Mouse (Mus musculus) myocyte (in vitro differentiated cells): ENCODE results near the gene Gm20538.

ENCODE experiments used
- CEBPB ChIP-seq: IDR thresholded peaks from 2 replicates; pipeline ENCODE4 v1.6.1; 2011; ENCODE audit warnings: mild to moderate bottlenecking, moderate library complexity; ENCODE audit not compliant: poor library complexity, insufficient read depth, severe bottlenecking
- E2F4 ChIP-seq: IDR thresholded peaks from one replicate; pipeline ENCODE4 v1.6.1; 2011; ENCODE audit warnings: mild to moderate bottlenecking, control low read depth, moderate library complexity; ENCODE audit not compliant: insufficient read depth
- MAX ChIP-seq: IDR thresholded peaks from one replicate; pipeline ENCODE4 v1.6.1; 2011; ENCODE audit warnings: low read depth, mild to moderate bottlenecking, control low read depth
- MYOD1 ChIP-seq, 3 experiments: IDR thresholded peaks; one replicate each; pipeline ENCODE4 v1.6.1; 2011; ENCODE audit warnings: control low read depth in 2 of 3, low read depth in 2 of 3, mild to moderate bottlenecking in 2 of 3, moderate library complexity in 1 of 3; ENCODE audit not compliant: insufficient read length in 2 of 3, control insufficient read depth in 1 of 3
- MYOG ChIP-seq, 3 experiments: IDR thresholded peaks; one replicate each; pipeline ENCODE4 v1.6.1; 2011; ENCODE audit warnings: control low read depth in 2 of 3, low read depth in 2 of 3, mild to moderate bottlenecking in 2 of 3; ENCODE audit not compliant: insufficient read length in 2 of 3, control insufficient read depth in 1 of 3, insufficient read depth in 1 of 3
- POLR2A ChIP-seq: IDR thresholded peaks from one replicate; pipeline ENCODE4 v1.6.1; 2011; ENCODE audit warnings: low read depth, mild to moderate bottlenecking, control low read depth, moderate library complexity; ENCODE audit not compliant: insufficient read length
- POLR2AphosphoS2 ChIP-seq: IDR thresholded peaks from one replicate; pipeline ENCODE4 v1.6.1; 2011; ENCODE audit warnings: low read depth, control low read depth; ENCODE audit not compliant: insufficient read length
- REST ChIP-seq: IDR thresholded peaks from one replicate; pipeline ENCODE4 v1.6.1; 2011; ENCODE audit warnings: mild to moderate bottlenecking, control low read depth, moderate library complexity; ENCODE audit not compliant: insufficient read depth, insufficient read length
- USF1 ChIP-seq: IDR thresholded peaks from one replicate; pipeline ENCODE4 v1.6.1; 2011; ENCODE audit warnings: low read depth, mild to moderate bottlenecking, control low read depth, moderate library complexity

DNA sequence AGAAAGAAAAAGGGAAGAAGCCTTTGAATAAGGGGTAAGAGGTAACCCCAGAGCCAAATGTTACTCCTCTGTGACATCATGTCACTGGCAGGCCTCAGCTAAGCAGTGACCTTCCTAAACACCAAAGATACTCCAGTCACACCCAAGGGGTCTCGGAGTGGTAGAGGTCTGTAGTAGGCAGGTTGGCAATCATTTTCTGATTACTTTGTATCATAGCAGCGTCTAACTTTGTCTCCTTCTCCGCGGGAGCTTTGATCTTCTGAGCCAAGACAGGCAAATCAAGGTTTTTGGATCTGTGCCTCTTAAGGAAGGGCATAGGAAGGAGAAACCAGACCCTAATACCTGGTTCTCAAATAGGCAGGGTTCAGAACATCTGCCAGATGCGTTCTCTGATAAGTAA is 40.0 kb downstream of the Gm20538 start:
- TF ChIP-seq MYOD1 (IDR thresholded peaks at IDR 0.05; ENCODE audit: control insufficient read depth in 1 of 3, insufficient read length in 2 of 3, low read depth in 2 of 3): no peak
- TF ChIP-seq REST: no peak
- no peak for TF ChIP-seq POLR2A
- TF ChIP-seq POLR2AphosphoS2: no peak
- no peak for TF ChIP-seq MAX
- TF ChIP-seq CEBPB: no peak
- TF ChIP-seq USF1: no peak
- TF ChIP-seq MYOG (IDR thresholded peaks at IDR 0.05; ENCODE audit: control insufficient read depth in 1 of 3, insufficient read depth in 1 of 3, insufficient read length in 2 of 3, low read depth in 2 of 3): no peak
- TF ChIP-seq E2F4: no peak
